Mouse (Mus musculus): ENCODE measurements around the gene Chd4.
A peak's percentile ranks its signal among the peaks of the same experiment; 100 is the strongest.

Chd4 gene

DNA sequence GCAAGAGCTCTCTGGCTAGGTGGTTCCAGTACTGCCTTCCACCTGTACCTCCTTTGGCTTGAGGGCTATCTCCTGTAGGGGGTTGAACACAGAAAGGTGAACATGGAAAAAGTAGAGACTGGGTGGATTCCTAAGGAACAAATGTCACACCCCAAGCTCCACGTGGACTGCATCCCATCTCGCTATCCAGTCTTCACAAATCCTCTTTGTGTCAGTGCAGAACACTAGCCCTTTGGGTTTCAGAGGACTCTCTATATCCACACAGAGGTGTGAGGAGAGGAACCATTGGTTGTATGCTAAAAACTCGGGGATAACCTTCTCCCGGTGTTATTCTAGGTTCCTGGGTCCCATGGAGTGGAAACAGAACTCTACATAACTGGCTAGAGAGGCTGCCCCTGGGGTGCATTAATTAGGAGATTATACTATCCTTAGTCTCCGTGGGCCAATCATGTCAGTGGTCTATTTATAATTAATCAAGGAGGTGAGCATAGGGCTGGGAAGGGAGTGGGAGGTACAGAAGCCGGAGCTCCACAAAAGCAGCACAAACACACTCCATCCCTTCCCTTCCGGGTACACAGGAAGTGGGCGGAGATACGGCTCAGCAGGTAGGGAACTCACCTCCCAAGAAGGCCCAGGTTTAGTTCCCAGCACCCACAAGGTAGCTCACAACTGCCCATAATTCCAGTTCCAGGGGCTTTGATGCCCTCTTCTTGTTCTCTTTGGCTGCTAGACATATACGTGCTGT, 5.3 kb upstream of the Chd4 start:
- peak; percentile 34 for DNase-seq (ENCODE audit: low spot score)

DNA sequence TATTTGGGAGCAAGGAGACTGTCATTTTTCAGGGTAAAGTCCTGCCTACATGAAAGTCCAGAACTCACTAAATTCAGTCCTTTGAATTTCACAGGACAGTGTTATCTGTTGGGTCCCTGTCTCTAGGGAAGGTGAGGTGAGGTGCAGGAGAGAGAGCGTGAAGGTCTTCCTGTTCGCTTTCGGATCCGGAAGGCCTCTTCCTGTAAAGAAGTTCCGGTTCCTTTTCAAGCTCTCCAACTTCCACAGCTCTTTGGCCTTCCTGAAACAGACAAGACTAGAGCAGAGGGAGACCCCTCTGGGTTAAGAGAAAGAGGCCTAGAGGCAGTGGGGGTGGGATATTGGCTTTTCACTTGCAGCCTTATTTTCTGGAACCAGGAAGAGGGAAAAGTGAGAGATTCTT, 3.4 kb upstream of the Chd4 start:
- DNase-seq (ENCODE audit: low spot score) = no peak

DNA sequence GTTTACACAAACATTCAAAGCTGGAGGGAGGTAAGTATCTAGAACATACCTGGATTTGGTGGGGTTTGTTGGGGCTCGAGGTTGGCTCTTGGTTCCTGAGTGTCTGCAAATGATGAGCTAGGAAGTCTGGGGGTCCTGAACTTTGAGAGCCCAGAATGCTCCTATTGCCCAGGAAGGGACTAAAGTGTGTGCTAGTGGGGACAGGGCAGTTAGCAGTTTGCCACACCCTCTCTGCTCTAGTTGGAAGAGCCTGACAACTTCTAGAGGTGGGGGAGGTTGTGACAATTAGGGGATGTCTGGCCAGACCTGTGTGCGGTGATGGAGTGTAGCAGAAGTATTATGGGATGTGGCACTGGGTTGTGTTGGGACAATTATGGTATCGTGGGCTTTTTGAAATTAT, 938 bp upstream of the Chd4 start:
- DNase-seq (ENCODE audit: low spot score) = no peak

DNA sequence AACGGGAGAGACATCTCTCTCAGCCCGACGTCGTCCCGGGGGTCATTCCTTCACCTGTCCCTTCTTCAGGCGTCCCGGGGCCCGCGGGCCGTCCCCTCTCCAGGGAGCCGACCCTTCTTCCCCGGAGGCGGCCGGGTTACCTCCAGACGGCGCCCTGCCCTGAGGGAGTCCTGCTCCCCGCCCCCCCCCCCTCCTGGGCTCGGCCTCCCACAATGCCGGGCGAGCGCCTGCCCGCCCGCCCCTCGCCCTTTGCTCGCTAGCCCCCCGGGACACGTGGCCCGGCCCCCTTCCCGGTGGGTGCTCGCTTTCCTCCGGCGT, 457 bp downstream of the Chd4 start:
- DNase-seq (ENCODE audit: low spot score) = no peak

DNA sequence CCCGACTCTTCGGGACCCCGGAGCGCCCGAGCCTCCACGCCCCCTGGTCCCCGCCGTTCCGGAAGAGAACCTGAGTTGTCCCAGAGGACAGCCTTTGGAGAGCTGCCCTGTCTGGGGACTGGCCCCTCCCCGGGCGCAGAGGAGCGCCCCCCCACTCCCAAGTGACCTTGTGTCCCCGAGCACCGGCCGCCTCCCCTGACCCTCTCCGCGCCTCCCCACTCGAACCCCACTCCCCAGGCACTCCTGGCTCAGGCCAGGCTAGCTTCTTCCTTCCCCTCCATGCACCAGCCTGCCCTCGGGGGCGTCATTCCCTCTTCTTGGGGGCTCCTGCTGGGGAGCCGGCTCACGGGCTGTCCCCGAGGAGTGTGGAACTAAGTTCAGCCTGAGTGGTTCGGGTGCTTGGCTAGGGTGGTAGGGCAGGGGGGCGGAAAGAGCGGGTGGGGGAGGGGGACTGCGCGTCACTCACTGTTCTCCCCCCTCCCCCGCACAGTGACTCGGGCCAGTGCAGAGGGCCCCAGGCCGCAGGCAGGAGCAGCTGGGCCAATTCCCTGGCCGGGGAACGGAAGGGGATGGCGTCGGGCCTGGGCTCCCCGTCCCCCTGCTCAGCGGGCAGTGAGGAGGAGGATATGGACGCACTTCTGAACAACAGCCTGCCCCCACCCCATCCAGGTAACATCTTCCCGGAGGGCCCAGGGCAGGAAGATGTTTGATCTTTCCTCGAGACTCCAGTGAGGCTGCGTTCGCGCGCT, 990 bp downstream of the Chd4 start:
- DNase-seq (ENCODE audit: low spot score) = peak; percentile 49

DNA sequence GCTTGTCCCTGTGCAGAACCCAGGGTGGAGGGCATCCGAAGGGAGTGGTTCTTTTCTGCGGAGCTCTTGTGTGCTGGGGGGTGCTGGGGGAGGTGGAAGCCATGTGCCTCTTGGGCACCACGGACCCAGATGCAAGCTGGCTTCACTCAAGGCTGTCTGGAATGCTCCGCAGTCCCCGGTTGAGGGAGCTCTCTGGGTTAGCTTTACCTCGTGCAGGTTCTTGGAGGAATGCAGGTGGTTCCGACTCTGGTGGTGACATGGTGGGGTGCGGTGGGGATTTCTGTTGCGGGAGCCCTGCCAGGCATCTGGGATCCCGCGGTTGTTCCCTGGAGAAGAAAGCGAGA, 1.5 kb downstream of the Chd4 start:
- DNase-seq (ENCODE audit: low spot score) = peak; percentile 23

DNA sequence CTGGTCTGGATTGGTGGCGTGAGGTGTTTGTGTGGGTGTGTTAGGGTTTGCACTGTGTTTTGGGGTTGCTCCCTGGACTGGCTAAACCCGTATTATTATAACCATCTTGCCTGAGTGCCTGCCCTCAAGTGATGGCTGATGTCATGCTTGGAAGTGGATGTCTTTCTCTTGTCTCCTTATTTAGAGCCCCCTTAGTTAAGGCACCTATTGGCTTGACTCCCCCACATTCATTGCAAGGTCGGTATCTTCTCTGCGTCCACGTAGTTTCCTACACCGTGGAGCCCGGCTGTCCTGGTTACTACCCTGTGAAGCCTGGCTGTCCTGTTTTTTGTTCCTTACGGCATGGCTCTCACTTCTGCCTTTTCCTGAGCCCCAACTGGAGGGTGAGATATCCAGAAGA, 2.2 kb downstream of the Chd4 start:
- no peak for DNase-seq (ENCODE audit: low spot score)

DNA sequence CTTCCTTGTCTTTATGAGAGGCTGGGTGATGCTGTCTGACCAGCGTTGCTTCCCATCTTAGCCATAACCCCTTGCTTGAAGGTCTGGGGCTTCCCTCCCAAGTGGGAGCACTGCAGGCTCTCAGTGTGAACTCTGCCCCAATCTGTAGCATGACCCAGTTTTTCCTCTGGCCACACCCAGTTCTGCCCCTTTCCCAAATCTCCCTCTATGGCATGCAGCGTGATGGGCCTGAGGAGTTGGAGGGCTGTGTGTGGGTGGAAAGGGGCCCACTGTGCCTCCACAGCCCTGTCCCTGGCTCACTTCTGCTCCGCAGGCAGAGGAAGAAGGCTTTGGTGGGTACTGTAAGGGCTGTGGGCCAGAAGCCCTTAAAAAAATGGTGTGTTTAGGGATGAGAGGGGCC, 2.7 kb downstream of the Chd4 start:
- no peak for DNase-seq (ENCODE audit: low spot score)

DNA sequence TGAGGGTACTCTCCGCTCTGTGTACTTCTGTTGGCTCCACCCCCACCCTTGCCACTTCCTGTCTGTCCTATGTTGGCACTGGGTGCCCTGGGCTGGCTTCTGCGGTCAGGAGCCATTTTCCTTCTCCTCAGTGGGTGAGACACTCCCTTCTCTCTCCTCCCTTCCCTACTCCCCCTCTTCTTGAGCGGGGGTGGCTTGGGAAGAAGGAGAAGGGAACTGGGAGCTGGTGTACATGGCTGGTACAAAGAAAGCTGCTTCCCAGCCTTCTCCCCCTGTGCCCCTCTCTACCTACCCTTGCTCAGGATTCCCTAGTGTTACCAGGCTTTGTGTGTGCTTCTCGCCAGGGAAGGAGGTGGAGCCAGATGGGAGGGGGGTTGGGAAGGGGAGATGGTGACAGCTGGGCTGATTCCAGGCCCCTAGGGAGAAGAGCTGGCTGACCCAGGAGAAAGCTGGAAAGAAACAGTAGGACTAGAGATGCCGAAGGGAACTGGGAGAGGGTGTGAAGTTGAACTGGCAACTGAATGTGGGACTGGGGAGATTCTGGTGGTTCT, 3.7 kb downstream of the Chd4 start:
- peak; percentile 64 for DNase-seq (ENCODE audit: low spot score)

DNA sequence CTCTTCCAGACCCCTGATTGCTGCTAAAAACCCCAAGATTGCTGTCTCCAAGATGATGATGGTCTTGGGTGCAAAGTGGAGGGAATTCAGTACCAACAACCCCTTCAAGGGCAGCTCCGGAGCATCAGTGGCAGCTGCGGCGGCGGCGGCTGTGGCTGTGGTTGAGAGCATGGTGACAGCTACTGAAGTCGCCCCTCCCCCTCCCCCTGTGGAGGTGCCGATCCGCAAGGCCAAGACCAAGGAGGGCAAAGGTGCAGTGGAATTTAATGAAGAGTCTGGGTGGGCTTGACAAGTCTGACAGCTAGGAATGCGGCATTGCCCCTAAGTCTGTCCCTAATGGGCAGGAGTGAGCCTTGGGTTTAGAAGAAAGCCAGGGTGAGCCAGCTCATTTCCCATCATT, 5.7 kb downstream of the Chd4 start:
- no peak for DNase-seq (ENCODE audit: low spot score)

DNA sequence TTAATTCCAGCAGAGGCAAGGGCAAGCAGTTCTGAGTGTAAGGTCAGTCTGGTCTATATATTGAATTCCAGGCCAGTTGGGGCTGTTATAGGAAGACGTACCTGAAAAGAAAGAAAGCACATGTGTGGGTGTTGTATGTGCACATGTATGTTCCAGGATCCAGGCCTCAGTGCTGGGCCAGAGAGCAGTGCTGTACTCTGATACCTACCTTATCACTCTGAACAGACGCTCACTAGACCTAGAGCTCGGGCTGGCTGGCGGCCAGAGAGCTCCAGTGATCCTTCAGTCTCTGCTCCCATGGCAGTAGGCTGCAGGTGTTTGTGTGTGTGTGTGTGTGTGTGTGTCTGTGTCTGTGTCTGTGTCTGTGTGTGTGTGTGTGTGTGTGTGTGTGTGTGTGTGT, 8.4 kb downstream of the Chd4 start:
- peak; percentile 45 for DNase-seq (ENCODE audit: low spot score)

DNA sequence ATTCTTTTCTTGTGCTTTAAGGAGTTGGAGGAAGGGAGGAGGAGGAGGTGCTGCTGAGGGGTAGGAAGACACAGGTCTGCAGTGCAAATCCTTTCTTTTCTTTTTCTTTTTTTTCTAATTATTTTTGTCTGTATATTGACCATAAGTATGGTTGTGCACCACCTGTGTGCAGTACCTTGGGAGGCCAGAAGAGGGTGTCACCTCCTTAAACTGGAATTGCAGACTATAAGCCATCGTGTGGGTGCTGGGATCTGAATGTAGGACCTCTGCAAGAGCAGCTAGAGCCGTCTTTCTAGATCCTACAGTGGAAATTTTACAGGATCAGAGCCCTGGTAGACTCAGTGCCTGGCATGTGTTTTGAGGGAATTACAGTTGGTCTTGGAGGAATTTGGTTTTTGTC, 11.9 kb downstream of the Chd4 start:
- DNase-seq (ENCODE audit: low spot score) = no peak

DNA sequence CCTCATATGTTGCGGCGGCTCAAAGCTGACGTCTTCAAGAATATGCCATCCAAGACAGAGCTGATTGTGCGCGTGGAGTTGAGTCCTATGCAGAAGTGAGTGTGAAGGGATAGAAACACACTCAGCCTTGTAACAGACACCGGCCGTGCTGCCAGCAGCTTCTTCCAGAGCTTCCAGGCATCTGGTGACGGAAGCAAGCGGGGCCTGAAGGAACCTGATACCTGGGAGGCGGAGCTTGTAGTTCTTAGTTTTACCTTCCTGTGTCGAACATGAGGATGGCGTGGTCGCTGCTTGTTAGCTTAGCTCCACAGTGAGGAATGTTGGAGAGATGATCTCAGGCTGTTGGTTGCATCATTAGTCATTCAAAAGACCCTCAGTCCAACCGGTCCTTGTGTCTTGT, 13.6 kb downstream of the Chd4 start:
- no peak for DNase-seq (ENCODE audit: low spot score)

DNA sequence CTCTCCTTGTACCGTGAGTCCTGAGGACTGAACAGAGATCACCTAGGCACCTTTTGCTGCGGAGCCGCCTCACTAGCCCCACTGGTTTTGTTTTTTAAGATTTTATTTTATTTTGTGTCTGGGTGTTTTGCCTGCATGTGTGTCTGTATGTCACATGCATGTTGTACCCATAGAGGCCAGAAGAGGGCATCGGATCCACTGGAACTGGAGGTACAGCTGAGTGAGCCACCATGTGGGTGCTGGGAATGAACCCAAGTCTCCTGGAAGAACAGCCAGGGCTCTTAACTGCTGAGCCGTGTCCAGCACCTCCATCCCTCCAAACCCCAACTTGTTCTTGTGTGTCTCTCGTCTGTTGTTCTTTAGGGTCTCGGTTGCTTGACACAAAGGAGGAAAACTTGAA, 15.1 kb downstream of the Chd4 start:
- DNase-seq (ENCODE audit: low spot score) = no peak

DNA sequence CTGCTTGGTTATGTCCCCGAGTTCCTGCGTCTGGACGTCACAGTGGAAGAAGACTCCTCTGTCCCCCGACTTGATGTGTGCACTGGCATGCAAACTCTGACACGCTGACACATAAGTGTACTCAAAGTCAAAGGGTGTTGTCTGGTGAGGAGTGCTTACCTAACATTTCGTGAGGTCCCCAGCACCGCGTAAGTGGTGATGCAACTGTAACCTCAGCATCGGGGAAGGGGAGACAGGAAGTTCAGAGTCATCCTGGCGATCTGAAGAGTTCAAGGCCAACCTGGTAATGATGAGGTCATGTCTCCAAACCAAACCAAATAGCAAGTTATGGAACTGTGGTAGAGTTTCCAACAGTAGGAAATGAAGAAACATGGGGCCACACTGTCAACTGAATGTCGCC, 16.8 kb downstream of the Chd4 start:
- DNase-seq (ENCODE audit: low spot score) = no peak

DNA sequence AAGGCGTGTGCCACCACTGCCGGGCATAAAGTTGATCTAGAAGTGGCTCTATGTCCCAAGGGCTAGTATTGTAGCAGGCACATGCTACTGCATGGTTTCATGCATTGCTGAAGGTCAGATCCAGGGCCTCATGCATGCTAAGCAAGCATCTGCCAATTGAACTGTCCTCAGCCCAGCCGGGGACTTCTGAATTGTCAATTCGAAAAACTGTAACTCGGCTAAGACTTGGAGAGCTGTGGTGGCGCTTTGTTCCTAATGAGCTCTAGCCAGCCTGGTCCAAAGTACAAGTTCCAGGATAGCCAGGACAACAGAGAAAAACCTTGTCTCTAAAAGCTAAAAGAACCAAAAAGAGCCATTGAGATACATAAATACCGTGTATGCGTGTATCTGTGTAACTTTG, 23.6 kb downstream of the Chd4 start:
- DNase-seq (ENCODE audit: low spot score) = no peak

DNA sequence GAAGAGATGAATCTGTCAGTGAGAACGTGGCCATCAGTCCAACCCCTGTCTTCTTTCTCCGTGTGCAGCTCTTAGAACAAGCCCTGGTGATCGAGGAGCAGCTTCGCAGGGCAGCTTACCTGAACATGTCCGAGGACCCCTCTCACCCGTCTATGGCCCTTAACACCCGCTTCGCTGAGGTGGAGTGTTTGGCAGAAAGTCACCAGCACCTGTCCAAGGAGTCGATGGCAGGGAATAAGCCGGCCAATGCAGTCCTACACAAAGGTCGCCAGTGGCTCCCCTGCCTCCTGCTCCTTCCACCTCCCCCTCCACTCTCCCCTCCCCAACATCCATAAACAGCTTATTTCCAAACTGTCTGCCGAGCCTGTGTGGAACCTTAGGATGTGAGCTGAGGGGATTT, 32.9 kb downstream of the Chd4 start:
- DNase-seq (ENCODE audit: low spot score) = no peak

DNA sequence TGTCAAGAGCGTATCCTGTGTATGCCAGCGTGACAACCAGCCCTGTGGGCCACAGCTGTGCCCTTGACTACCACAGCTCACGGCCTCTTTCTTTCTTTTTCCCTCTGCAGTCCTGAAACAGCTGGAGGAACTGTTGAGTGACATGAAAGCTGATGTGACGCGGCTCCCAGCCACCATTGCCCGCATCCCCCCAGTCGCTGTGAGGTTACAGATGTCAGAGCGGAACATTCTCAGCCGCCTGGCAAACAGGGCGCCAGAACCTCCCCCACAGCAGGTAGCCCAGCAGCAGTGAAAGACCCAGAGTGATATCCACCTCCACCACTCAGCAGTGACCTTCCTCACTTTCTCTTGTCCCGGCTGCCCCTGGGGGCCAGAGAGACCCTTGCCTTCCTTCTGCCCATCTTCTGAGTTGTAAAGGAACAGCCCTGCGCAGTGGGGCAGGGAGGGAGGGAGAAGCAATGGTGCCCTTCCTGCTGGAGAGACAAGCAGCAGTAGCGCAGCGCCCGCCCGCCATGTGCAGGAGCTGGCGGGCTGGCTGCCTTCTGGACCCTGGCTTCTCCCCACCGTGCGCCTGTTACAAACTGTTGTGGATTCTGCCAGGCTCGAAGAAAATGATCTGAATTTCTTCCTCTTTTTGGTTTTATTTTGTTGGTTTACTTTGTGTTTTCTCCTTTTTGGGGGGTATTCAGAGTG, 34.1 kb downstream of the Chd4 start:
- no peak for DNase-seq (ENCODE audit: low spot score)

DNA sequence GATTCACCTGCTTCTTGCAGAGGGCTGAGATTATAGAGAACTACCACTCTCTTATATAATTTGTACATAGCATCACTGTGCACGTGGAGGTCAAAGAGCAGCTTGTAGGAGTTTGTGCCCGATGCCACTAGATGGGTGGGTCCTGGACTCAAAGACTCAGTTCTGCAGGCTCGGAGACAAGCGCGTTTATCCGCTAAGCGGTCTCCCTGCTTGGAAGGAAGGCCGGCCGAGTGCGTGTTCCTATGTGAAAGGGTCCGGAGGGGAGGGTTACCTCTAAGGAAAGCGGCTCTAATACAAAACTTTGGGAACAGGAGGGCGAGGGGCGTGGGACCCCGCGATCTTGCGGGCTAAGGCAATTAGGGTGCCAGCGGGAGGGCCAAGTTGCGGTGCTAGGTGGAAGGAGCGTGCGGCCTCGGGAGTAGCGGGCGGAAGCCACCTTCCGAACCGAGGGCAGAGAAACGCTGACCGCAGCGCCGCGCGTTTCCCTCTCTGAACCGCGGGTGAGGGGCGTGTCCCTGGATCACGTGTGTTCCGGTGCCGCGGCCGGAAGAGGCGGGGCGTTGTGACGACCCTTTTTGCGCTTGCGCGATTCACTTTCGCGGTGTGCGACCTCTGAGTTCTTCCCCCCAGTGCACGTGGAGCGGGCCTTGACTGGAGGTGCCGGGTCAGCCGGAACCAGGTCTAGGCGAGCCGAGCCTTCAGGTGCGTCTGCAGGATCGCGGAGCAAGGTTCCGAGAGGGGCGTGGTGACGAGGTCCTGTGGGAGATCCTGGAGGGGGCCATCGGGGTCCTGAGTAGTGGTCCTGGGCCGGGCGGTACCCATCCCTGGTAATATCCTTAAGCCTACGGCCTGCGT, 35.7 kb downstream of the Chd4 start, which contains the start of gene Nop2:
Gene Nop2 (plus strand): TSS at position 608 of the 855 bp plus-strand sequence.
- DNase-seq (ENCODE audit: low spot score) = peak; percentile 96

DNA sequence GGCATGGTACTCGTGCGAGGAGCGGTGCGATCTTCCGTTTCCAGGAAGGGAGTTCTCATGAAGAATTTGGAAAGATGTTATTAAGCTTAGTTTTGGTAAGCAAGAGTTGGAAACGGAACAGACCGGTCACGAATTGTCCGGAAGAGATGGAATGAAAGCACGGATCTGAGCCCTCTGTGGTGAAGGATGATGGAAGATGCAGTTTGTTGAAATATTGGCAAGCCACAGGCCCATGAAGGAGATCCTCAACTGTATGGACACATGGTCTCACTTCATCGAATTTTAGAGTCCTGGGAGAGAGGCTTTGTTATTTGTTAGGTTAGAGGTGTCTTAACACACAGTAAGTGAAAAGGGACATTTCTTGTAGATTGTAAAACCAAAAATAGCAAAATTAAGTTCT, 36.7 kb downstream of the Chd4 start:
- DNase-seq (ENCODE audit: low spot score) = no peak

DNA sequence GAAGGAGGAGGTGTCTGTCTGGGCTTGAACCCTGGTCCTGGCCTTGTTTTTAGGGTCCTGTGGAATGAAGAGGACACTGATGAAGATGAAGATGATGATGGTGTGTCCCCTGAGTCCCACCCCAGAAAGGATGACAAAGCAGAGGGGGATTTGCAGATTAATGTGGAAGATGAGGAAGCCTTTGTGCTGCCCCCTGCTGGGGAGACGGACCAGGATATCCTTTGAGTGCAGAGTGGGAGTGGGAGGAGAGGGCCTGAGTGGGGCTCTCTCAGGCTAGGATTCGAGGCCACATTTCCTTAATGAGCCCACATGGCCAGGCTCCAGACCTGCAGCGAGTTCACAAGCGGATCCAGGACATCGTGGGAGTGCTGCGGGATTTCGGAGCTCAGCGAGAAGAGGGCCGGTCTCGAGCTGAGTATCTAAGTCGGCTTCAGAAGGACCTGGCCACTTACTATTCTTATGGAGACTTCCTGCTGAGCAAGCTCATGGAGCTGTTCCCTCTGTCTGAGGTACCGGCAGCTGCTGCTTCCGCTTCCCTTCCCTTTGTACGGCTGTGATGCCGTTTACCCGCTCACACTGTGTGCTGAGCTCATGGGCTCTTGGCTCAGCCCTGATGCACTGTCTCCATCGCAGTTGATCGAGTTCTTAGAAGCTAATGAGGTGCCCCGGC, 41.4 kb downstream of the Chd4 start:
- peak; percentile 48 for DNase-seq (ENCODE audit: low spot score)

DNA sequence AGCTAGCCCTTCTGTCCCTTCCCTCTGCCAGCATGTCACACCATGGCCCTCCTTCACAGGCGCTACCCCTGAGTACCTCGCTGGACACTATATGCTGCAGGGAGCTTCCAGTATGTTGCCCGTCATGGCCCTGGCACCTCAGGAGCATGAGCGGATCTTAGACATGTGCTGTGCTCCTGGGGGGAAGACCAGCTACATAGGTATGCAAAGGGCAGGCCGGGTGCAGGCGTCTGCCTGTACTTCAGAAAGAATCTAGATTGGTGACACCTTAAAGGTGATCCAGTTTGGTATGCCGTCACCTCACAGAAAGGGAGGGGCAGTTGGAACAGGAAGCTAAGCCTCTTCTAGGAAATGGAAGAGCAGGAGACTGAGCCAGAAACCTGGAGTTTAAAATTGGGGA, 44.0 kb downstream of the Chd4 start:
- no peak for DNase-seq (ENCODE audit: low spot score)
